Mouse (Mus musculus): Measurements from ENCODE around the gene Usp49. TPM values are rescaled to one million over a fixed set of nuclear protein-coding genes. Genes with fewer than 3 reads are reported as not detected.

The Usp49 gene
- total and polyA plus RNA-seq, 2 experiments from 2014 or later, result 4.7 to 18.9 TPM

DNA sequence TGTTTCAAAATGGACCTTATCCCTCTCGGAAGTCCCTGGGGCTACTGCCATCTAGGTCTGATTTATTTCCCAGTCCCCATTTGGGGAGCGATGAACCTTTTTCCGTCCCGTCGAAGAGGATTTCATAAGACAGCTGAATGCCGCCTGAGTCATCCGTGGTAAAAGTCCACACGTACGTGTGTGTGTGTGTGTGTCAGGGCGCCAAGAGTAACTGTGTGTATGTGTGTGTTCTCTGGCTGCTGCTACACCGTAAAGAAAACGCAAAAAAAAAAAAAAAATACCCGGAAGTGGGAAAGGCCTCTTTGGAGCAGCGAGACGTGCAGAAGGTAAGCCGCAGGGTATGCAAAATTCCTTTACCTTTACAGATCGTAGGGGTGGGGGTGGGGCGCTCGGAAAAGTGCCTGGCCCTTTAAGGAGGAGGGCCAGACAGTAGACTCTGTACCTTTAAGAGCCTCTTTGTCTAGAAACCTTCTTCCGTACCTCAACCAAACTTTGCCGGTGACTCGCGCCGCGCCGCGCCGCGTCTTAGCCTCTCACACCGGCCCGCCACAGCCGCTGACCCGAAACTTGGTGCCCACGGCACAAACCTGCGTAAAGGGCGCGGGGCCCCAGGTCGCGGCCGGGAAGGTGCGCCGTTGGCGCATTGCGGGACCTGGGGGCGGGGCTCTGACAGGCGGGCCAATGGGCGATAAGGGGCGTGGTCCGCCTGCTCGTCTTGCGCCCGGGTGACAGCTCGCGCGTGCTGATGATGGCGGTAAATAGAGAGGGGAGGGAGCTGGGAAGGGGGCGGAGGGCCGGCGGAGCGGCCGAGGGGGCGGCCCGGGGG is 1.4 kb upstream of the Usp49 start:
- no peak for TF ChIP-seq CTCF (IDR thresholded peaks at IDR 0.05; ENCODE audit: low read depth)
- ATAC-seq, result peak; percentile 97

GRCm38 (mm10) chr17:47629717-47630677 is 493 bp upstream of the Usp49 start:
- H3K9ac ChIP-seq, result peak overlapping the region; percentile 69
- WGBS, result 2% methylated on average over 60 of the region's 61 CpGs
- TF ChIP-seq CTCF (IDR thresholded peaks at IDR 0.05; ENCODE audit: low read depth), result no peak
- H3K4me2 ChIP-seq (ENCODE audit: low read depth), result peak overlapping the region; percentile 85
- no peaks in the 10 kb centered on the region for H3K9me3 ChIP-seq (ENCODE audit: low read length)
- H3K36me3 ChIP-seq (ENCODE audit: insufficient read depth), result no peaks in the 10 kb centered on the region; the same call in 1 of the 2 replicates
- H3K27ac ChIP-seq (ENCODE audit: low read depth, low read length), result peak overlapping the region; percentile 94
- DNase-seq, result no peak
- H3K4me1 ChIP-seq (ENCODE audit: insufficient read depth), result peaks cover 11% of the 10 kb centered on the region
- H3K27me3 ChIP-seq (ENCODE audit: insufficient read depth, low read length), result no peaks in the 10 kb centered on the region
- peak overlapping the region; percentile 86 for H3K4me3 ChIP-seq (ENCODE audit: low read depth, low read length)
- ATAC-seq, result peak; percentile 74

More for the DNA sequence above, 1.4 kb upstream of the Usp49 start:
- Histone ChIP-seq H3K36me3 (ENCODE audit: insufficient read depth) (peaks cover 2% of the 10 kb centered on the region; the same call in 1 of the 2 replicates), H3K4me2 (ENCODE audit: low read depth) (peak overlapping the region; percentile 85), H3K27ac (ENCODE audit: low read depth, low read length) (peak overlapping the region; percentile 94), H3K27me3 (ENCODE audit: insufficient read depth, low read length) (no peaks in the 10 kb centered on the region), H3K9me3 (ENCODE audit: low read length) (no peaks in the 10 kb centered on the region), H3K4me1 (ENCODE audit: insufficient read depth) (peaks cover 11% of the 10 kb centered on the region), H3K9ac (peak overlapping the region; percentile 69), H3K4me3 (ENCODE audit: low read depth, low read length) (peak overlapping the region; percentile 86)
- DNase-seq, result peak; percentile 97
- 1% methylated on average over 60 of the region's 63 CpGs for WGBS

GRCm38 (mm10) chr17:47632181-47632840 is 1.8 kb downstream of the Usp49 start:
- Histone ChIP-seq H3K9me3 (ENCODE audit: low read length) (no peaks in the 10 kb centered on the region), H3K27me3 (ENCODE audit: insufficient read depth, low read length) (no peaks in the 10 kb centered on the region), H3K4me1 (ENCODE audit: insufficient read depth) (peaks cover 11% of the 10 kb centered on the region), H3K9ac (0 out of 2 replicates have a peak overlapping the region, but pooled peaks have one; percentile 10), H3K4me2 (ENCODE audit: low read depth) (peak overlapping the region; percentile 5; the same call in 1 of the 2 replicates), H3K4me3 (ENCODE audit: low read depth, low read length) (no peak overlapping the region), H3K36me3 (ENCODE audit: insufficient read depth) (peaks cover 11% of the 10 kb centered on the region; the same call in 1 of the 2 replicates), H3K27ac (ENCODE audit: low read depth, low read length) (no peak overlapping the region)
- no peak for TF ChIP-seq CTCF (IDR thresholded peaks at IDR 0.05; ENCODE audit: low read depth)
- DNase-seq, result no peak
- 72% methylated on average over 4 of the region's 4 CpGs for WGBS
- ATAC-seq, result no peak

DNA sequence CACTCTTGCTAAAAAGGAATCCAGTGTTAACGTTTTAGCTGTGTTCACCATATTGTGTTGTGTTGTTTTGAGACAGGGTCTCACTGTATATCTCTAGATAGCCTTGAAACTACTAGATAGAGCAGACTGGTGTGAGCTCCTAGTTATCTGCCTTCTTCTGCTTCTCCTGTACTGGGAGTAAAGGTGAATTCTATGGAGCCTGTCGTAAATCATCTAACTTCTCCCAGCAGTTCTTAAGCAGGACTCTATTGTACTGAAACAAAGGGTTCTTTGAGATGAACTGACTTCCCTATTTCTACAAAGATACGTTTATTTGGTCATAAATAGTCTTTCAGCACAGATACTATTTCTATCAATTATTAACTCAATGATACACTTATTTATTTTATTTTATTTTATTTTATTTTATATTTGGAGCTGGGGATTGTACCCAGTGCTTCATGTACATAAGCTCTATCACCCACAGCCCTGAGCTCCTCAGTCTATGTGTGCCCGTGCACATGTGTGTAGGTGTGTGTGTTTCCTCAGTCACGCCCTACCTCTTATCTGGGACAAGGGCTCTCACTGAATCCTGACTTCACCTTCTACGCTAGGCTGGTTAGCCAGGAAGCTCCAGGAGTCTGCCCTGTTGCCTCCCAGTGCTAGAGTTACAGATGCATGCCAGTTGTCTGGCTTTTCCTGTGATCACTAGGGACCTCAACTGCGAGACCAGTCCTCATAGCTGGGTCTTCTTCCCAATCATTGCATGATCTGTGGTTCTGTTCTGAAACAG is 3.7 kb downstream of the Usp49 start:
- Histone ChIP-seq H3K4me1 (ENCODE audit: insufficient read depth) (peaks cover 11% of the 10 kb centered on the region), H3K4me3 (ENCODE audit: low read depth, low read length) (no peak overlapping the region), H3K9ac (no peak overlapping the region), H3K9me3 (ENCODE audit: low read length) (no peaks in the 10 kb centered on the region), H3K27ac (ENCODE audit: low read depth, low read length) (no peak overlapping the region), H3K4me2 (ENCODE audit: low read depth) (no peak overlapping the region), H3K36me3 (ENCODE audit: insufficient read depth) (peaks cover 11% of the 10 kb centered on the region; the same call in 1 of the 2 replicates), H3K27me3 (ENCODE audit: insufficient read depth, low read length) (no peaks in the 10 kb centered on the region)
- TF ChIP-seq CTCF (IDR thresholded peaks at IDR 0.05; ENCODE audit: low read depth), result no peak
- no peak for DNase-seq
- WGBS, result 80% methylated on average over 7 of the region's 7 CpGs
- ATAC-seq, result no peak

DNA sequence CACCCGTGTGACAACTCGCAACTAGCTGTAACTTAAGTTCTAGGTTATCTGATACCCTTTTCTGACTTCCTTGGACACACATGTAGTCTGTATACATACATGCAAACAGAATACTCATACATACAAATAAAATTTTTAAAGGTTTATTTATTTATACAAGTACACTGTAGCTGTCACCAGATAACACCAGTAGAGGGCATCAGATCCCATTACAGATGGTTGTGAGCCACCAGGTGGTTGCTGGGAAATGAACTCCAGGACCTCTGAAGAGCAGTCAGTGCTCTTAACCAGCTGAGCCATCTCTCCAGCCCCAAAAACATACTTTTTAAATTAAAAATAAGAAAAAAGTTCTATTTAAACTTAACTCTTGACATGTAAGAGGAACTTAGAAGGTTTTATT is 12.5 kb downstream of the Usp49 start:
- H3K36me3 ChIP-seq (ENCODE audit: insufficient read depth), result no peaks in the 10 kb centered on the region
- TF ChIP-seq CTCF (IDR thresholded peaks at IDR 0.05; ENCODE audit: low read depth), result 0 out of 2 replicates have a peak, but pooled peaks have one; percentile 19
- H3K27me3 ChIP-seq (ENCODE audit: insufficient read depth, low read length), result no peaks in the 10 kb centered on the region
- H3K4me1 ChIP-seq (ENCODE audit: insufficient read depth), result no peaks in the 10 kb centered on the region
- H3K9ac ChIP-seq, result no peak overlapping the region
- H3K9me3 ChIP-seq (ENCODE audit: low read length), result no peaks in the 10 kb centered on the region
- H3K4me3 ChIP-seq (ENCODE audit: low read depth, low read length), result no peak overlapping the region
- WGBS, result 88% methylated on average over 2 of the region's 2 CpGs
- no peak overlapping the region for H3K4me2 ChIP-seq (ENCODE audit: low read depth)
- no peak overlapping the region for H3K27ac ChIP-seq (ENCODE audit: low read depth, low read length)
- DNase-seq, result no peak
- ATAC-seq, result no peak

DNA sequence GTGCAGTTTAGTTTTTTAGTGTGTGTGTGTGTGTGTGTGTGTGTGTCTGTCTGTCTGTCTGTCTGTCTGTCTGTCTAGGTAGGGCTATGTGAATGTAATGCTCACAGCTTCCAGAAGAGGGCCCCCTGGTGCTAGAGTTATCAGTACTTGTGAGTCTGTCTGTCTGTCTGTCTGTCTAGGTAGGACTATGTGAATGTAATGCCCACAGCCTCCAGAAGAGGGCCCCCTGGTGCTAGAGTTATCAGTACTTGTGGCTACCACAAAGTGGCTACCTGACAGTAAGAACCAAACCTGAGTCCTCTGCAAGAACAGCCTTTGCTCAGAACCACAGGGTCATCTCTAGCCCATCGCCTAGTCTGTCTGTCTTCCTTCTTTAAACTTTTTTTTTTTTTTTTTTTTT is 16.2 kb downstream of the Usp49 start:
- H3K4me2 ChIP-seq (ENCODE audit: low read depth), result no peak overlapping the region
- H3K9me3 ChIP-seq (ENCODE audit: low read length), result no peaks in the 10 kb centered on the region
- no peak; the same call in 1 of the 2 replicates for ATAC-seq
- no peaks in the 10 kb centered on the region for H3K27me3 ChIP-seq (ENCODE audit: insufficient read depth, low read length)
- peak; percentile 60 for DNase-seq
- peak; percentile 70 for TF ChIP-seq CTCF (IDR thresholded peaks at IDR 0.05; ENCODE audit: low read depth)
- WGBS, result 85% methylated on average over 1 of the region's 1 CpGs
- no peak overlapping the region for H3K4me3 ChIP-seq (ENCODE audit: low read depth, low read length)
- H3K9ac ChIP-seq, result no peak overlapping the region
- H3K36me3 ChIP-seq (ENCODE audit: insufficient read depth), result peaks cover 12% of the 10 kb centered on the region; the same call in 1 of the 2 replicates
- no peaks in the 10 kb centered on the region for H3K4me1 ChIP-seq (ENCODE audit: insufficient read depth)
- H3K27ac ChIP-seq (ENCODE audit: low read depth, low read length), result no peak overlapping the region

All from forebrain, postnatal 0 days (tissue).